Mouse (Mus musculus): Measurements from ENCODE around the gene Atp5j. TPM values are rescaled to one million over a fixed set of nuclear protein-coding genes. Genes with fewer than 3 reads are reported as not detected.

Gene Atp5j
- total RNA-seq (2021): 1,000 to 10,000 TPM; 1,617 to 1,909 TPM
- 665 and 1,027 TPM in 2 replicates for polyA plus RNA-seq (2012; rRNA removed)
- long read RNA-seq, transcript Atp5j-201 (5 exons, 809 nt): major isoform, 64 of 1,504 reads
- long read RNA-seq, transcript Atp5j-208 (3 exons, 526 nt): minor isoform, 18 of 1,504 reads
- long read RNA-seq, transcript Atp5j-207 (2 exons, 514 nt): minor isoform, 12 of 1,504 reads
- long read RNA-seq, transcript Atp5j-202 (6 exons, 742 nt): minor isoform, 7 of 1,504 reads
- long read RNA-seq, partial matches to known transcripts: 1,220 of 1,504 reads
- long read RNA-seq, other reads (novel, unspliced or antisense): 180 of 1,504 reads

- intact Hi-C loops (cut with DNase I): loop anchor here (2.0 kb wide), 1 partner anchor 61 kb away; the partner anchor contains the start of gene Jam2
- Histone ChIP-seq H3K27ac (peak within 1 kb of the TSS; percentile 100), H3K9ac (ENCODE audit: low read depth, low read length) (peak within 1 kb of the TSS; percentile 93), H3K27me3 (ENCODE audit: control insufficient read depth, insufficient read depth, low read length) (no peaks in the 10 kb centered on the region), H3K4me1 (ENCODE audit: control insufficient read depth, insufficient read depth, low read length) (peaks cover 7% of the 10 kb centered on the region), H3K36me3 (ENCODE audit: control insufficient read depth, insufficient read depth, low read length) (peaks cover 27% of the 10 kb centered on the region), H3K4me3 (peak within 1 kb of the TSS; percentile 97), H3K79me2 (replicated peaks; ENCODE audit: control insufficient read depth, insufficient read depth, low read length) (no peaks in the 10 kb centered on the region)
- 0% methylated on average over 57 of the region's 57 CpGs for WGBS
- TF ChIP-seq EP300 (IDR thresholded peaks at IDR 0.05; ENCODE audit: insufficient read depth, low read depth, low read length): no peak
- no peak for TF ChIP-seq POLR2A (IDR thresholded peaks at IDR 0.05; ENCODE audit: insufficient read depth, low read depth, low read length)
- no peak for TF ChIP-seq CTCF (IDR thresholded peaks at IDR 0.05)
- peak; percentile 88 to 90 for DNase-seq
Observed at GRCm38 (mm10) chr16:84835441-84835822, at the start of gene Atp5j. TSS of gene Atp5j (minus strand) at chr16:84835625.

- no peak overlapping the region for H3K27ac ChIP-seq
- intact Hi-C loops (cut with DNase I): no loop called here
- H3K27me3 ChIP-seq (ENCODE audit: control insufficient read depth, insufficient read depth, low read length): no peaks in the 10 kb centered on the region
- H3K4me1 ChIP-seq (ENCODE audit: control insufficient read depth, insufficient read depth, low read length): no peaks in the 10 kb centered on the region
- H3K9ac ChIP-seq (ENCODE audit: low read depth, low read length): no peak overlapping the region
- no peak for DNase-seq
- H3K4me3 ChIP-seq: no peak overlapping the region
- no peaks in the 10 kb centered on the region for H3K36me3 ChIP-seq (ENCODE audit: control insufficient read depth, insufficient read depth, low read length)
- 80% methylated on average over 8 of the region's 8 CpGs for WGBS
- no peak for TF ChIP-seq POLR2A (IDR thresholded peaks at IDR 0.05; ENCODE audit: insufficient read depth, low read depth, low read length)
- TF ChIP-seq EP300 (IDR thresholded peaks at IDR 0.05; ENCODE audit: insufficient read depth, low read depth, low read length): no peak
- TF ChIP-seq CTCF (IDR thresholded peaks at IDR 0.05): no peak
- H3K79me2 ChIP-seq (replicated peaks; ENCODE audit: control insufficient read depth, insufficient read depth, low read length): no peaks in the 10 kb centered on the region
Observed at GRCm38 (mm10) chr16:84884572-84884971, 49.1 kb upstream of the Atp5j start.

GRCm38 (mm10) chr16:84881754-84882321 lies 46.4 kb upstream of the Atp5j start:
- WGBS: 79% methylated on average over 8 of the region's 8 CpGs
- DNase-seq: no peak
- Histone ChIP-seq H3K9ac (ENCODE audit: low read depth, low read length) (no peak overlapping the region), H3K27me3 (ENCODE audit: control insufficient read depth, insufficient read depth, low read length) (no peaks in the 10 kb centered on the region), H3K27ac (no peak overlapping the region), H3K79me2 (replicated peaks; ENCODE audit: control insufficient read depth, insufficient read depth, low read length) (no peaks in the 10 kb centered on the region), H3K4me3 (no peak overlapping the region), H3K4me1 (ENCODE audit: control insufficient read depth, insufficient read depth, low read length) (no peaks in the 10 kb centered on the region), H3K36me3 (ENCODE audit: control insufficient read depth, insufficient read depth, low read length) (no peaks in the 10 kb centered on the region)
- TF ChIP-seq POLR2A (IDR thresholded peaks at IDR 0.05; ENCODE audit: insufficient read depth, low read depth, low read length): no peak
- no peak for TF ChIP-seq EP300 (IDR thresholded peaks at IDR 0.05; ENCODE audit: insufficient read depth, low read depth, low read length)
- TF ChIP-seq CTCF (IDR thresholded peaks at IDR 0.05): no peak
- intact Hi-C loops (cut with DNase I): no loop called here

GRCm38 (mm10) chr16:84881168-84881567 lies 45.7 kb upstream of the Atp5j start:
- Histone ChIP-seq H3K27me3 (ENCODE audit: control insufficient read depth, insufficient read depth, low read length) (no peaks in the 10 kb centered on the region), H3K4me1 (ENCODE audit: control insufficient read depth, insufficient read depth, low read length) (no peaks in the 10 kb centered on the region), H3K36me3 (ENCODE audit: control insufficient read depth, insufficient read depth, low read length) (no peaks in the 10 kb centered on the region), H3K4me3 (no peak overlapping the region), H3K9ac (ENCODE audit: low read depth, low read length) (no peak overlapping the region), H3K79me2 (replicated peaks; ENCODE audit: control insufficient read depth, insufficient read depth, low read length) (no peaks in the 10 kb centered on the region), H3K27ac (no peak overlapping the region)
- no peak for DNase-seq
- TF ChIP-seq EP300 (IDR thresholded peaks at IDR 0.05; ENCODE audit: insufficient read depth, low read depth, low read length) (no peak), CTCF (IDR thresholded peaks at IDR 0.05) (no peak), POLR2A (IDR thresholded peaks at IDR 0.05; ENCODE audit: insufficient read depth, low read depth, low read length) (no peak)
- WGBS: 87% methylated on average over 9 of the region's 9 CpGs
- intact Hi-C loops (cut with DNase I): no loop called here

GRCm38 (mm10) chr16:84879146-84879545 lies 43.7 kb upstream of the Atp5j start:
- Histone ChIP-seq H3K4me1 (ENCODE audit: control insufficient read depth, insufficient read depth, low read length) (no peaks in the 10 kb centered on the region), H3K27ac (no peak overlapping the region), H3K9ac (ENCODE audit: low read depth, low read length) (no peak overlapping the region), H3K79me2 (replicated peaks; ENCODE audit: control insufficient read depth, insufficient read depth, low read length) (no peaks in the 10 kb centered on the region), H3K27me3 (ENCODE audit: control insufficient read depth, insufficient read depth, low read length) (no peaks in the 10 kb centered on the region), H3K4me3 (no peak overlapping the region), H3K36me3 (ENCODE audit: control insufficient read depth, insufficient read depth, low read length) (no peaks in the 10 kb centered on the region)
- 18% methylated on average over 5 of the region's 5 CpGs for WGBS
- intact Hi-C loops (cut with DNase I): loop anchor here (1.0 to 5.0 kb wide), 2 partner anchors 112 to 144 kb away; partner anchors contain the start of gene Mrpl39
- peak; percentile 38 to 74 for DNase-seq
- peak; percentile 99 for TF ChIP-seq CTCF (IDR thresholded peaks at IDR 0.05)
- TF ChIP-seq EP300 (IDR thresholded peaks at IDR 0.05; ENCODE audit: insufficient read depth, low read depth, low read length): 0 out of 2 replicates have a peak, but pooled peaks have one; percentile 22
- TF ChIP-seq POLR2A (IDR thresholded peaks at IDR 0.05; ENCODE audit: insufficient read depth, low read depth, low read length): no peak

- intact Hi-C loops (cut with DNase I): loop anchor here (5.0 kb wide), 1 partner anchor 109 kb away; no protein-coding TSS in a partner anchor
- no peaks in the 10 kb centered on the region for H3K4me1 ChIP-seq (ENCODE audit: control insufficient read depth, insufficient read depth, low read length)
- WGBS: 44% methylated on average over 8 of the region's 8 CpGs
- DNase-seq: no peak
- no peak for TF ChIP-seq CTCF (IDR thresholded peaks at IDR 0.05)
- no peaks in the 10 kb centered on the region for H3K27me3 ChIP-seq (ENCODE audit: control insufficient read depth, insufficient read depth, low read length)
- H3K4me3 ChIP-seq: no peak overlapping the region
- H3K9ac ChIP-seq (ENCODE audit: low read depth, low read length): no peak overlapping the region
- H3K36me3 ChIP-seq (ENCODE audit: control insufficient read depth, insufficient read depth, low read length): no peaks in the 10 kb centered on the region
- H3K79me2 ChIP-seq (replicated peaks; ENCODE audit: control insufficient read depth, insufficient read depth, low read length): no peaks in the 10 kb centered on the region
- H3K27ac ChIP-seq: no peak overlapping the region
Observed at GRCm38 (mm10) chr16:84876082-84876481, 40.7 kb upstream of the Atp5j start.
